Mouse (Mus musculus) stomach, postnatal 0 days (tissue): Measurements from ENCODE around the gene Chrdl2. TPM values are rescaled to one million over a fixed set of nuclear protein-coding genes. Genes with fewer than 3 reads are reported as not detected.

ENCODE experiments used
- ATAC-seq: fragments of 200-750 bp; cut with Nextera tagmentation; 2 replicates; pipeline ENCODE4 v1.8.0; 2017; ENCODE audit not compliant: low FRiP score, low TSS enrichment
- DNase-seq: peaks from one replicate; pipeline ENCODE4 v3.0.0-alpha.2; 2016; ENCODE audit warnings: low spot score
- H3K27ac ChIP-seq: fragments of 300-500 bp; sonication (generic); replicated peaks from 2 replicates; pipeline ENCODE4 v1.5.1; 2014; ENCODE audit warnings: mild to moderate bottlenecking, control low read depth
- H3K27me3 ChIP-seq: fragments of 300-500 bp; sonication (generic); 2 replicates; pipeline ENCODE4 v1.6.1; 2014; ENCODE audit warnings: low read length; ENCODE audit not compliant: control insufficient read depth, insufficient read depth
- H3K36me3 ChIP-seq: fragments of 300-500 bp; sonication (generic); 2 replicates; pipeline ENCODE4 v1.6.1; 2014; ENCODE audit warnings: low read length, mixed read lengths; ENCODE audit not compliant: control insufficient read depth, insufficient read depth
- H3K4me1 ChIP-seq: fragments of 300-500 bp; sonication (generic); replicated peaks from 2 replicates; pipeline ENCODE4 v1.6.1; 2014; ENCODE audit warnings: antibody characterized with exemption; ENCODE audit not compliant: control insufficient read depth, insufficient read depth
- H3K4me2 ChIP-seq: fragments of 300-500 bp; sonication (generic); replicated peaks from 2 replicates; pipeline ENCODE4 v1.6.1; 2014; ENCODE audit warnings: low read depth, mild to moderate bottlenecking, control low read depth, moderate library complexity
- H3K4me3 ChIP-seq: fragments of 300-500 bp; sonication (generic); 2 replicates; pipeline ENCODE4 v1.5.1; 2014; ENCODE audit warnings: low read depth, low read length, control low read depth
- H3K9ac ChIP-seq: fragments of 300-500 bp; sonication (generic); 2 replicates; pipeline ENCODE4 v1.6.1; 2014; ENCODE audit warnings: mild to moderate bottlenecking, low read length, control low read depth, mixed read lengths
- H3K9me3 ChIP-seq: fragments of 300-500 bp; sonication (generic); 2 replicates; pipeline ENCODE4 v1.6.1; 2016; ENCODE audit warnings: low read length; ENCODE audit not compliant: control insufficient read depth
- CTCF ChIP-seq: IDR thresholded peaks from 2 replicates; pipeline ENCODE4 v1.5.1; 2016; ENCODE audit warnings: antibody characterized with exemption, low read depth, mild to moderate bottlenecking, moderate library complexity
- EP300 ChIP-seq: optimal IDR thresholded peaks from 2 replicates; pipeline ENCODE3; 2016; ENCODE audit warnings: antibody characterized with exemption
- WGBS: fragments of 180-500 bp; shearing (Covaris S2); extraction: QIAGEN DNeasy Blood & Tissue Kit; methylation state at CpG from one replicate; pipeline ENCODE4 v1.1.7; 2014; 5-methylcytosine and 5-hydroxymethylcytosine counted together
- polyA plus RNA-seq: library from polyadenylated mRNA; unstranded; fragments of >200 nt; fragmentation: Nextera tagmentation; extraction: Ambion mirVana; gene quantifications from 2 replicates; pipeline ENCODE4 v1.2.1, GENCODE M21; 2015

Chrdl2 gene
- polyA plus RNA-seq, 1 experiment from 2014 or later, result 2.0 TPM

- ATAC-seq (no peak), DNase-seq (no peak)
- no peaks in the 10 kb centered on the region for H3K9me3 ChIP-seq
- H3K27me3 ChIP-seq, result peaks cover 2% of the 10 kb centered on the region; the same call in 1 of the 2 replicates
- no peak for TF ChIP-seq EP300
- no peak for TF ChIP-seq CTCF
- no peak overlapping the region for H3K27ac ChIP-seq
- H3K36me3 ChIP-seq, result no peaks in the 10 kb centered on the region
- no peak overlapping the region for H3K4me2 ChIP-seq
- no peak overlapping the region for H3K9ac ChIP-seq
- H3K4me1 ChIP-seq, result no peaks in the 10 kb centered on the region
- WGBS, result 48% methylated on average over 8 of the region's 8 CpGs
- H3K4me3 ChIP-seq, result no peak overlapping the region
Observed at GRCm38 (mm10) chr7:100014123-100014600, 8.2 kb downstream of the Chrdl2 start.

- Histone ChIP-seq H3K4me3 (no peak overlapping the region), H3K4me1 (no peaks in the 10 kb centered on the region), H3K4me2 (no peak overlapping the region), H3K9me3 (no peaks in the 10 kb centered on the region), H3K27me3 (no peaks in the 10 kb centered on the region), H3K9ac (no peak overlapping the region), H3K36me3 (no peaks in the 10 kb centered on the region), H3K27ac (no peak overlapping the region)
- ATAC-seq (no peak), DNase-seq (no peak)
- WGBS, result 81% methylated on average over 8 of the region's 8 CpGs
- no peak for TF ChIP-seq EP300
- TF ChIP-seq CTCF, result no peak
Observed at GRCm38 (mm10) chr7:100017056-100017455, 11.1 kb downstream of the Chrdl2 start.

GRCm38 (mm10) chr7:100027353-100027752, 21.4 kb downstream of the Chrdl2 start:
- TF ChIP-seq EP300 (no peak), CTCF (no peak)
- Histone ChIP-seq H3K4me3 (no peak overlapping the region), H3K4me2 (no peak overlapping the region), H3K27ac (no peak overlapping the region), H3K27me3 (no peaks in the 10 kb centered on the region), H3K4me1 (no peaks in the 10 kb centered on the region), H3K9me3 (no peaks in the 10 kb centered on the region), H3K36me3 (no peaks in the 10 kb centered on the region), H3K9ac (no peak overlapping the region)
- ATAC-seq, result no peak
- DNase-seq, result no peak
- WGBS, result 53% methylated on average over 5 of the region's 5 CpGs

GRCm38 (mm10) chr7:100029307-100029706, 23.3 kb downstream of the Chrdl2 start:
- Histone ChIP-seq H3K4me2 (no peak overlapping the region), H3K9me3 (no peaks in the 10 kb centered on the region), H3K36me3 (no peaks in the 10 kb centered on the region), H3K27ac (no peak overlapping the region), H3K9ac (no peak overlapping the region), H3K4me1 (no peaks in the 10 kb centered on the region), H3K4me3 (no peak overlapping the region), H3K27me3 (no peaks in the 10 kb centered on the region)
- DNase-seq (peak; percentile 43), ATAC-seq (no peak)
- WGBS, result 35% methylated on average over 3 of the region's 3 CpGs
- TF ChIP-seq EP300, result no peak
- peak; percentile 89 for TF ChIP-seq CTCF

- 78% methylated on average over 8 of the region's 8 CpGs for WGBS
- Histone ChIP-seq H3K27me3 (no peaks in the 10 kb centered on the region), H3K27ac (no peak overlapping the region), H3K4me1 (no peaks in the 10 kb centered on the region), H3K4me2 (no peak overlapping the region), H3K36me3 (no peaks in the 10 kb centered on the region), H3K9me3 (no peaks in the 10 kb centered on the region), H3K4me3 (no peak overlapping the region), H3K9ac (no peak overlapping the region)
- no peak for ATAC-seq
- no peak for TF ChIP-seq EP300
- TF ChIP-seq CTCF, result no peak
- no peak for DNase-seq
Observed at GRCm38 (mm10) chr7:100030996-100031749, 25.2 kb downstream of the Chrdl2 start.

GRCm38 (mm10) chr7:100033672-100034071, 27.7 kb downstream of the Chrdl2 start:
- no peaks in the 10 kb centered on the region for H3K27me3 ChIP-seq
- no peak overlapping the region for H3K4me3 ChIP-seq
- 39% methylated on average over 5 of the region's 5 CpGs for WGBS
- ATAC-seq (peak; percentile 27; the same call in 1 of the 2 replicates), DNase-seq (no peak)
- H3K9ac ChIP-seq, result no peak overlapping the region
- no peaks in the 10 kb centered on the region for H3K4me1 ChIP-seq
- no peak for TF ChIP-seq EP300
- no peak for TF ChIP-seq CTCF
- H3K9me3 ChIP-seq, result no peaks in the 10 kb centered on the region
- no peak overlapping the region for H3K27ac ChIP-seq
- H3K36me3 ChIP-seq, result no peaks in the 10 kb centered on the region
- H3K4me2 ChIP-seq, result no peak overlapping the region
